Mouse (Mus musculus): ENCODE measurements around the gene Catsperz. TPM values are rescaled to one million over a fixed set of nuclear protein-coding genes. Genes with fewer than 3 reads are reported as not detected.

The Catsperz gene
- polyA plus RNA-seq, 1 experiment from 2014 or later: 0.81 TPM

DNA sequence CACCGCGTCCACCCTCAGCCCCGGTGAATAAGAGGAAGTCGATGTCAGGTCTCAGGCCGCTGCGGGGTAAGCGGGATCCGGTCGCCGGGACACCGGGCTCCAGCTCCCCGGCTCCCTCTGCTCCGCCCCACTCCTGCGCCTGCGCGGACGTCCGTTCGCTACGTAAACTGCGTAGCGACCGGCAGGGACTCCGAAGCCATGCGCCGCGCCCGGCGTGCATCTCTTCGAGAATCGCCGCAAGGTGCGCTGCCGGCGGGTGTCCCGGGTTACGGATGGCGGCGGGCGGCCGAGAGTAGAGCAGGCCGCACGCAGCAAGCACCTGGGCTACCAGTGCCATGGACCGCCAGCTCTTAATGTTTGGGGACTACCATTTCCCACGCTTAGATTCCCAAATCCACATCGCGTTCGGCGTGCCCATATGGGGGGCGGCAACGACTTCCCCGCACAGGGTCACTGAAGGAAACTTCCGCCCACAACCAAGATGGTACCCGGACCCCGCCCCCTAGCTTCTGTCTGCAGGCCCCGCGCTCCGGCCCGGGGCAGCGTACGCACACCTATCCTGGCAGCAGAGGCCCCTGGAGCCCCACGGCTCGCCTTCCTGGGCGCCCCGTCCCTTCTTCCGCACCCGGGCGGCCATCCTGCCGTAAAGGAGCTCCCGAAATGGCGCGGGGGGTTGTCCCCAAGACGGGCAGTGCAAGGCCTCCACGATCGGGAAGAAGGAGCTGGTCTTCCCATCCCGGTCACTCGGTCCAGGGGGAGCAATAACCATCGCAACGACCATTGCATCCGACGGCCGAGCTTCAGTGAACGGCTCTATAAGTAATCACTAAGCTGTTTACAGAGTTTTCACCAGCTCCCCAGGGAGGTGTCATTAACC is 16.4 kb upstream of the Catsperz start, which contains the start of gene Bad:
Gene Bad (plus strand): TSS at position 490 of the 877 bp plus-strand sequence.
- WGBS (ENCODE audit: insufficient replicate concordance): under 1% methylated on average over 81 of the region's 83 CpGs
- H3K4me1 ChIP-seq (ENCODE audit: insufficient read depth): peaks cover 14% of the 10 kb centered on the region
- peak within 1 kb of the TSS; percentile 80 for H3K9ac ChIP-seq (replicated peaks)
- H3K36me3 ChIP-seq (replicated peaks; ENCODE audit: insufficient read depth, low read length): no peaks in the 10 kb centered on the region
- no peaks in the 10 kb centered on the region for H3K9me3 ChIP-seq (ENCODE audit: low read length)
- ATAC-seq (peak; percentile 78), DNase-seq (peak; percentile 97)
- no peaks in the 10 kb centered on the region for H3K27me3 ChIP-seq (ENCODE audit: insufficient read depth, low read length)
- H3K4me3 ChIP-seq (ENCODE audit: low read depth, low read length): peak within 1 kb of the TSS; percentile 81
- peak within 1 kb of the TSS; percentile 91 for H3K27ac ChIP-seq (ENCODE audit: low read depth)
- H3K4me2 ChIP-seq (ENCODE audit: low read depth, low read length): peak within 1 kb of the TSS; percentile 98
- peak; percentile 93 for TF ChIP-seq EP300 (IDR thresholded peaks at IDR 0.05; ENCODE audit: low read depth)
- TF ChIP-seq CTCF (IDR thresholded peaks at IDR 0.05; ENCODE audit: low read depth): peak; percentile 28

DNA sequence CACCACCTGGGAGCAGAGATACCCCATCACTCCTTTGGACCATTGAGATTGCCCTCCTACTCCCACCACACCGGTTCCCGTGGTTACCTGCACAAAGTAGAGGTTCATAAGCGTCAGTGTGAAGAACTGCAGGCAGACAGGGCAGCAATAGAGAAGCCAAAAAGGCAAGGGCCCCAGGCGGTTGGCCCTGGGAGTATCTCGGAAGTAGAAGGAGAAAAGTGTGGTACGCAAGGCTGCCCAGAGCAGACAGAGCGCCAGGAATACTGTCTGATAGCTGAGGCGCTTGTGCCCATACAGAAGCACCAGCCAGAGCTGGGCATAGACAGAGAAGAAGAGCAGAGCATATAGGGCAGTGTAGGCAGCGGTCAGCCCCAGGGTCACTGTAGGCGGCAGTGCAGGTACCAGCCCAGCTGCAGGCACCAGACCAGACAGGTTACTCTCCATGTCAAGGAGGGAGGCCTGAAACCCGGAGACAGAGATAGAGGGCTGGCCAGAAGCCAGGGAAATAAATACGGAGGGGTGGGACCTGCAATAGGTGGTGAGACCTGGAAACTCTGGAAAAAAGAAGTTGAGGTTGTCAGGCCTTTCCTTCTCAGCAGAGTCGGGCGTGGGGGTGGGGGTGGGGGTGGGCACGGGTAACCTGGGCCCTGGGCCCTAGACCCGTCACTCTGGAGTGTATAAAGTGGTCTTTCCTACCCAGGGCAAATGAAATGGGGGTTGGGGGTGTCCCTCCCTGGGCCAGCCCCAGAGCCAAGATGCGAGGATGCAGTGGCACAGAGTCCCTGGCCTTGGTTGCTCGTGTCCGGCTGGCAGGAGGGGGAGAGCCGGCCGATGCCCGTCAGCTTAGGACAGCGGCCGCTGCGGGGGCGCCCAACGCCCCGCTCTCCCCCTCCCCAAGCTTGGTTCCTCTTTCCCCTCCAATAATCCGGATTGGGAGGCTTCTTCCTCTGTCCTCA is 15.5 kb upstream of the Catsperz start:
- Histone ChIP-seq H3K4me3 (ENCODE audit: low read depth, low read length) (peak overlapping the region; percentile 81), H3K36me3 (replicated peaks; ENCODE audit: insufficient read depth, low read length) (no peaks in the 10 kb centered on the region), H3K9ac (replicated peaks) (peak overlapping the region; percentile 80), H3K27me3 (ENCODE audit: insufficient read depth, low read length) (peaks cover 5% of the 10 kb centered on the region), H3K27ac (ENCODE audit: low read depth) (peak overlapping the region; percentile 45; the same call in 1 of the 2 replicates), H3K4me1 (ENCODE audit: insufficient read depth) (peaks cover 14% of the 10 kb centered on the region), H3K4me2 (ENCODE audit: low read depth, low read length) (peak overlapping the region; percentile 98), H3K9me3 (ENCODE audit: low read length) (no peaks in the 10 kb centered on the region)
- no peak for DNase-seq
- no peak for ATAC-seq
- 27% methylated on average over 29 of the region's 29 CpGs for WGBS (ENCODE audit: insufficient replicate concordance)
- TF ChIP-seq CTCF (IDR thresholded peaks at IDR 0.05; ENCODE audit: low read depth): no peak
- no peak for TF ChIP-seq EP300 (IDR thresholded peaks at IDR 0.05; ENCODE audit: low read depth)

DNA sequence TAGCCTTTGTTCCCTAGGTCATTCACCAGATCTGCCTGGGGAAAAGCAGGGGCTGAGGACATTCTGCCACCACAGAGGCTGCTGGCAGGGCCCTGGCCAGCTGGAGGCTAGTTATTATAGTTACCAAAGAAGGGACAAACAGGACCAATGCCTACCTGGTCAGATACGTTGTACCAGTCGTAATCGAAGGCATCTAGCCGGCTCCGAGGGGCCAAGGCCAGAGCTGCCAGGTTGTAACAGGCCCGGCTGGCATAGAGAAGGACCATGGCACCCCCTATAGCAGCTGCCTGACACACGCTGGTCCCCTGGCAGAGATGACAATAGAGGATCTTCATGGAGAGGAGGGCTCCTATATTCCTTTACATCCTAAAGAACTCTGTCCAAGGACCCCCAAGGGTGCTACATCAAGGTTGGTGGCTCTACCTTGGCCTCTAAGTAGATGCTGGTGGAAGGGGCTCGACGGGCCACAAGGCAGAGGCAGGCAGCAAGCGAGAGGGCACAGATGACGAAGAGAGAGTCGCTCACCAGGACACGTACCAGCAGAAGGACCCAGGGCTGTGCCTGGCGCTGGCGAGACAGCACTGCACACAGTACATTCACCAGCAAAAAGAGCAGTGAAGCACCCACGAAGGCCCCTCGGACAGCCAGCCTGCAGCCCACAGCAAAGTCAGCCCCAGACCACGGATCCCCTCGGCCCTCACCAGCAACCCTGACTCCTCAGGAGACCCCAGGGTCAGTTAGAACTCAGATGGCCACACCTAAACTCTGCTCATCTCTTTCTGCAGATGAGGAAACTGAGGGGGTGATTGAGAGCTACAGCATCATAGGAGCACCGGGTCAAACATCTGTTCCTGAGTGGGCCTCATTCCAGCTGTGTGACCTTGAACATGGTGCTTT is 14.2 kb upstream of the Catsperz start:
- H3K9me3 ChIP-seq (ENCODE audit: low read length): no peaks in the 10 kb centered on the region

DNA sequence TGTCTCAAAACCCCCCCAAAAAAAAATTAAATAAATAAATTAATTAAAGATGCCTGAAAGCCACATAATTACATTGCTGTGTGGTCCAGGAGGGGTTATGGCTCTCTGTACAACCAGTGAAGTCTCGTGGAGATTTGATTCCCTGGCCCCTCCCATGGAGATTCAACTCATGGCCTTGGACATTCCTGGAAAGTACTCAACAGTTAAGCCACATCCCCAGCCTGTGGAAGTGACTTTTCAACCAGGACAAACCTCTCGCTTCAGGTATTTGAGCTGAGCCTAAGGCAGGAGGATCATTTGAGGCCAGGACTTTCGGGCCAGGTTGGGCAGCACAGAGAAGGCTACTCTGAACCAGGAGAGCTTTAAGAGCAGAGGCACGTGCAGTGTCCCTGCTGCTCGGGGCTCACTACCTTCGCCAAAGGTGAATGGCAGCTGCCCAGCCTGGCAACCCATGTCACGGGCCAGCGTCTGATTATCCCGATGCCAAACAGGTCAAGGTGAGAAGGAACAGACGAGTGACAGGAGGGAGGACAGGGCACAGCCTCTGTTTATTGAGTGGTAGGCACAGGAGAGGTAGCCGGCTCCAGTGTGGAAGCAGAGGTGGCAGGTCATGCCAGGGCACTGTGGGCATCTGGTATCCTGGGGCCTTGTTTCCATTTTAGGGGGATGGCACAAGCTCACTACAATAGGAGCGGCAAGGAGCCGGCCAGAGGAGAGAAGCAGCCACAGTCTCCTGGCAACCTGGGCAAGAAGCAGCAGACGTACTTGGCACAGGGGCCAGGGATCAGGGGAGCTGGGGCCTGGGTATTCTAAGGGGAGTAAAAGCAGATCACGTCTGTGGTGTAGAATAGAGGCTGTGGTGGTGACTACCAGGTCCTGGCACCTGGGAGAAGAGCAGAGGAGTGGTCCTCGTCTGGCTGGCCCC is 12.6 kb upstream of the Catsperz start:
- Histone ChIP-seq H3K9ac (replicated peaks) (no peak overlapping the region), H3K36me3 (replicated peaks; ENCODE audit: insufficient read depth, low read length) (no peaks in the 10 kb centered on the region), H3K27me3 (ENCODE audit: insufficient read depth, low read length) (peaks cover 33% of the 10 kb centered on the region), H3K27ac (ENCODE audit: low read depth) (no peak overlapping the region), H3K4me2 (ENCODE audit: low read depth, low read length) (no peak overlapping the region), H3K9me3 (ENCODE audit: low read length) (no peaks in the 10 kb centered on the region), H3K4me1 (ENCODE audit: insufficient read depth) (peaks cover 17% of the 10 kb centered on the region), H3K4me3 (ENCODE audit: low read depth, low read length) (no peak overlapping the region)
- no peak for TF ChIP-seq CTCF (IDR thresholded peaks at IDR 0.05; ENCODE audit: low read depth)
- no peak for TF ChIP-seq EP300 (IDR thresholded peaks at IDR 0.05; ENCODE audit: low read depth)
- no peak for ATAC-seq
- WGBS (ENCODE audit: insufficient replicate concordance): 79% methylated on average over 16 of the region's 16 CpGs
- no peak for DNase-seq

More for the DNA sequence above, 14.2 kb upstream of the Catsperz start:
- no peak overlapping the region for H3K9ac ChIP-seq (replicated peaks)
- peaks cover 14% of the 10 kb centered on the region for H3K4me1 ChIP-seq (ENCODE audit: insufficient read depth)
- DNase-seq (no peak), ATAC-seq (no peak)
- H3K4me3 ChIP-seq (ENCODE audit: low read depth, low read length): no peak overlapping the region
- H3K4me2 ChIP-seq (ENCODE audit: low read depth, low read length): no peak overlapping the region
- no peak overlapping the region for H3K27ac ChIP-seq (ENCODE audit: low read depth)
- H3K27me3 ChIP-seq (ENCODE audit: insufficient read depth, low read length): peaks cover 18% of the 10 kb centered on the region
- TF ChIP-seq CTCF (IDR thresholded peaks at IDR 0.05; ENCODE audit: low read depth): no peak
- no peak for TF ChIP-seq EP300 (IDR thresholded peaks at IDR 0.05; ENCODE audit: low read depth)
- 85% methylated on average over 20 of the region's 20 CpGs for WGBS (ENCODE audit: insufficient replicate concordance)
- H3K36me3 ChIP-seq (replicated peaks; ENCODE audit: insufficient read depth, low read length): no peaks in the 10 kb centered on the region

DNA sequence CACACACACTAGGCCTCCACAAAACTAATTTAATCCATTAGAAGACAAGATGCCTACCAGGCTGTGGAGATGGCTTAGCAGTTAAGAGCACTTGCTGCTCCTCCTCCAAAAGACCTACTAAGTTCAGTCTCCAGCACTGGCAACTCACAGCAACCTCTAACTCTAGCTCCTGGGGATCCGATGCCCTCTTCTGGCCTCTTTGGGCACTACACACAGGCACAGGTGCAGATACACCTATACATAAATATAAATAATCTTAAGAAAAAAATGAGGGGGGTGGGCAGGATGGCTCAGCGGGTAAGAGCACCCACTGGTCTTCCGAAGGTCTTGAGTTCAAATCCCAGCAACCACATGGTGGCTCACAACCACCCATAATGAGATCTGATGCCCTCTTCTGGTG is 11.1 kb upstream of the Catsperz start:
- no peaks in the 10 kb centered on the region for H3K9me3 ChIP-seq (ENCODE audit: low read length)
- TF ChIP-seq CTCF (IDR thresholded peaks at IDR 0.05; ENCODE audit: low read depth): peak; percentile 67
- no peak for TF ChIP-seq EP300 (IDR thresholded peaks at IDR 0.05; ENCODE audit: low read depth)
- H3K9ac ChIP-seq (replicated peaks): no peak overlapping the region
- DNase-seq (peak; percentile 54), ATAC-seq (no peak)
- 29% methylated on average over 3 of the region's 3 CpGs for WGBS (ENCODE audit: insufficient replicate concordance)
- peaks cover 48% of the 10 kb centered on the region for H3K27me3 ChIP-seq (ENCODE audit: insufficient read depth, low read length)
- H3K4me2 ChIP-seq (ENCODE audit: low read depth, low read length): no peak overlapping the region
- H3K27ac ChIP-seq (ENCODE audit: low read depth): no peak overlapping the region
- H3K36me3 ChIP-seq (replicated peaks; ENCODE audit: insufficient read depth, low read length): no peaks in the 10 kb centered on the region
- H3K4me3 ChIP-seq (ENCODE audit: low read depth, low read length): no peak overlapping the region
- H3K4me1 ChIP-seq (ENCODE audit: insufficient read depth): peaks cover 15% of the 10 kb centered on the region

Measured in liver, postnatal 0 days (tissue).